ENCODE assay signal across 9 mouse cellular contexts in genomic region chr9:52098600-52098999, GRCm38 (mm10). TPM values are rescaled to one million over a fixed set of nuclear protein-coding genes. Genes with fewer than 3 reads are reported as not detected.
DNase-seq lines count a peak whose midpoint lies in the region; ATAC-seq and TF ChIP-seq lines count a peak whose summit lies in the region.
"Had no signal": no experiment of that assay in that cellular context is flagged by ENCODE, and none has a peak within 500 bp of the region (broad histone marks: within the 10 kb centered on the region; RNA-seq: fewer than 3 reads in every experiment).

No protein-coding gene starts in this region.

- H3K36me3 ChIP-seq in embryonic facial prominence, embryonic 14.5 days (ENCODE audit: control insufficient read depth, insufficient read depth, low read length) = no peaks in the 10 kb centered on the region
- no peaks in the 10 kb centered on the region for H3K36me3 ChIP-seq in heart, embryonic 10.5 days
- H3K36me3 ChIP-seq in kidney, postnatal 0 days (ENCODE audit: insufficient read depth, low read length) = no peaks in the 10 kb centered on the region
- no peaks in the 10 kb centered on the region for H3K36me3 ChIP-seq in liver, embryonic 12.5 days
- H3K36me3 ChIP-seq in neural tube, embryonic 11.5 days (ENCODE audit: control insufficient read depth, insufficient read depth, low read length) = no peaks in the 10 kb centered on the region
- no peaks in the 10 kb centered on the region for H3K36me3 ChIP-seq in stomach, embryonic 16.5 days (ENCODE audit: control insufficient read depth, insufficient read depth, low read length)
- H3K36me3 ChIP-seq: embryonic facial prominence, embryonic 12.5 days had no signal

- H3K4me3 ChIP-seq in embryonic facial prominence, embryonic 14.5 days (ENCODE audit: low read depth, low read length) = no peak overlapping the region
- no peak overlapping the region for H3K4me3 ChIP-seq in heart, embryonic 10.5 days
- no peak overlapping the region for H3K4me3 ChIP-seq in kidney, postnatal 0 days (replicated peaks; ENCODE audit: low read depth, low read length)
- H3K4me3 ChIP-seq in liver, embryonic 12.5 days = no peak overlapping the region
- no peak overlapping the region for H3K4me3 ChIP-seq in neural tube, embryonic 11.5 days (ENCODE audit: low read depth, low read length)
- H3K4me3 ChIP-seq in stomach, embryonic 16.5 days (replicated peaks; ENCODE audit: low read length) = no peak overlapping the region
- H3K4me3 ChIP-seq: embryonic facial prominence, embryonic 12.5 days had no signal

- TF ChIP-seq CTCF in kidney, postnatal 0 days (IDR thresholded peaks at IDR 0.05; ENCODE audit: low read depth) = peak; percentile 98

- H3K27me3 ChIP-seq in embryonic facial prominence, embryonic 14.5 days (replicated peaks; ENCODE audit: control insufficient read depth, insufficient read depth, low read length) = no peaks in the 10 kb centered on the region
- H3K27me3 ChIP-seq in heart, embryonic 10.5 days (ENCODE audit: insufficient read depth, poor library complexity, severe bottlenecking) = no peaks in the 10 kb centered on the region
- no peaks in the 10 kb centered on the region for H3K27me3 ChIP-seq in kidney, postnatal 0 days (ENCODE audit: insufficient read depth, low read length)
- H3K27me3 ChIP-seq in liver, embryonic 12.5 days (replicated peaks) = peaks cover 5% of the 10 kb centered on the region; the same call in 1 of the 2 replicates
- no peaks in the 10 kb centered on the region for H3K27me3 ChIP-seq in neural tube, embryonic 11.5 days (ENCODE audit: control insufficient read depth, insufficient read depth, low read length)
- no peaks in the 10 kb centered on the region for H3K27me3 ChIP-seq in stomach, embryonic 16.5 days (ENCODE audit: control insufficient read depth, insufficient read depth, low read length)
- H3K27me3 ChIP-seq: embryonic facial prominence, embryonic 12.5 days had no signal

- ATAC-seq in embryonic facial prominence, embryonic 14.5 days (ENCODE audit: low read depth) = peak; percentile 73
- ATAC-seq in kidney, postnatal 0 days (replicated peaks; ENCODE audit: low FRiP score, low read depth) = peak; percentile 67
- peak; percentile 40; the same call in 1 of the 2 replicates for ATAC-seq in liver, embryonic 12.5 days
- peak; percentile 72; the same call in 1 of the 2 replicates for ATAC-seq in neural tube, embryonic 11.5 days (ENCODE audit: insufficient read depth, low FRiP score, low TSS enrichment)
- ATAC-seq in stomach, embryonic 16.5 days (ENCODE audit: insufficient read depth, low FRiP score) = 0 out of 2 replicates have a peak, but pooled peaks have one; percentile 42

- peak; percentile 82 to 83 for DNase-seq in B cell, adult 2 months
- DNase-seq in adrenal gland, postnatal 36 days = peak; percentile 87 to 88
- DNase-seq in embryonic facial prominence, embryonic 14.5 days (ENCODE audit: low spot score) = peak; percentile 80
- DNase-seq in heart, embryonic 10.5 days (ENCODE audit: low spot score) = peak; percentile 89
- DNase-seq in kidney, postnatal 0 days (ENCODE audit: low spot score) = peak; percentile 94
- DNase-seq in neural tube, embryonic 11.5 days (ENCODE audit: low spot score) = peak; percentile 85

- H3K9ac ChIP-seq in embryonic facial prominence, embryonic 14.5 days (ENCODE audit: low read depth, low read length) = no peak overlapping the region
- no peak overlapping the region for H3K9ac ChIP-seq in kidney, postnatal 0 days (ENCODE audit: low read depth, low read length)
- no peak overlapping the region for H3K9ac ChIP-seq in liver, embryonic 12.5 days
- H3K9ac ChIP-seq in neural tube, embryonic 11.5 days (ENCODE audit: low read length) = no peak overlapping the region
- H3K9ac ChIP-seq in stomach, embryonic 16.5 days (ENCODE audit: low read length) = no peak overlapping the region
- H3K9ac ChIP-seq: embryonic facial prominence, embryonic 12.5 days had no signal

- H3K4me1 ChIP-seq in embryonic facial prominence, embryonic 14.5 days (ENCODE audit: control insufficient read depth, insufficient read depth, low read length) = no peaks in the 10 kb centered on the region
- peaks cover 30% of the 10 kb centered on the region for H3K4me1 ChIP-seq in heart, embryonic 10.5 days
- H3K4me1 ChIP-seq in kidney, postnatal 0 days (replicated peaks; ENCODE audit: insufficient read depth, low read length) = no peaks in the 10 kb centered on the region
- peaks cover 21% of the 10 kb centered on the region for H3K4me1 ChIP-seq in liver, embryonic 12.5 days
- no peaks in the 10 kb centered on the region for H3K4me1 ChIP-seq in neural tube, embryonic 11.5 days (ENCODE audit: control insufficient read depth, insufficient read depth, low read length)
- H3K4me1 ChIP-seq in stomach, embryonic 16.5 days (ENCODE audit: control insufficient read depth, insufficient read depth, low read length) = no peaks in the 10 kb centered on the region

- no peak overlapping the region for H3K27ac ChIP-seq in embryonic facial prominence, embryonic 14.5 days (replicated peaks; ENCODE audit: low read depth, low read length)
- H3K27ac ChIP-seq in heart, embryonic 10.5 days = no peak overlapping the region
- H3K27ac ChIP-seq in kidney, postnatal 0 days = no peak overlapping the region
- H3K27ac ChIP-seq in liver, embryonic 12.5 days = no peak overlapping the region
- no peak overlapping the region for H3K27ac ChIP-seq in neural tube, embryonic 11.5 days (ENCODE audit: low read depth, low read length)
- H3K27ac ChIP-seq in stomach, embryonic 16.5 days (ENCODE audit: low read length) = no peak overlapping the region
- H3K27ac ChIP-seq: embryonic facial prominence, embryonic 12.5 days had no signal

- H3K9me3 ChIP-seq in embryonic facial prominence, embryonic 14.5 days (ENCODE audit: control insufficient read depth, low read length) = no peaks in the 10 kb centered on the region
- H3K9me3 ChIP-seq in heart, embryonic 10.5 days = no peaks in the 10 kb centered on the region
- H3K9me3 ChIP-seq in kidney, postnatal 0 days (replicated peaks; ENCODE audit: low read length) = no peaks in the 10 kb centered on the region
- H3K9me3 ChIP-seq in liver, embryonic 12.5 days (replicated peaks) = no peaks in the 10 kb centered on the region
- H3K9me3 ChIP-seq in neural tube, embryonic 11.5 days (ENCODE audit: control insufficient read depth, low read length) = no peaks in the 10 kb centered on the region
- H3K9me3 ChIP-seq in stomach, embryonic 16.5 days (replicated peaks; ENCODE audit: control insufficient read depth, low read length) = no peaks in the 10 kb centered on the region
- H3K9me3 ChIP-seq: embryonic facial prominence, embryonic 12.5 days had no signal

- H3K4me2 ChIP-seq in embryonic facial prominence, embryonic 14.5 days (ENCODE audit: low read depth, low read length) = no peak overlapping the region
- H3K4me2 ChIP-seq in kidney, postnatal 0 days (ENCODE audit: low read length) = no peak overlapping the region
- no peak overlapping the region for H3K4me2 ChIP-seq in liver, embryonic 12.5 days
- H3K4me2 ChIP-seq in neural tube, embryonic 11.5 days (ENCODE audit: low read depth) = no peak overlapping the region
- no peak overlapping the region for H3K4me2 ChIP-seq in stomach, embryonic 16.5 days (ENCODE audit: low read depth, low read length)
- H3K4me2 ChIP-seq: embryonic facial prominence, embryonic 12.5 days had no signal

- WGBS in embryonic facial prominence, embryonic 14.5 days = 4% methylated on average over 7 of the region's 7 CpGs
- 2% methylated on average over 7 of the region's 7 CpGs for whole genome bisulfite sequencing in heart, embryonic 10.5 days
- WGBS in kidney, postnatal 0 days = under 1% methylated on average over 7 of the region's 7 CpGs
- whole genome bisulfite sequencing in liver, embryonic 12.5 days (ENCODE audit: insufficient replicate concordance) = 0% methylated on average over 7 of the region's 7 CpGs
- under 1% methylated on average over 7 of the region's 7 CpGs for WGBS in neural tube, embryonic 11.5 days
- under 1% methylated on average over 7 of the region's 7 CpGs for whole genome bisulfite sequencing in stomach, embryonic 16.5 days

RNA-seq across cellular contexts. Expression of gene Rdx, which starts 51.6 kb away (rescaled TPM):
- total RNA-seq in adrenal gland, postnatal 36 days (2021) = 100 to 1,000 TPM; 120 to 138 TPM
- polyA plus RNA-seq in embryonic facial prominence, embryonic 14.5 days (2014; fragmentation: Nextera tagmentation; extraction: Ambion mirVana) = 141 and 145 TPM in 2 replicates
- 172 and 176 TPM in 2 replicates for polyA plus RNA-seq in heart, embryonic 10.5 days (2016; fragmentation: Nextera tagmentation; extraction: Ambion mirVana)
- 137 and 143 TPM in 2 replicates for polyA plus RNA-seq in kidney, postnatal 0 days (2015; fragmentation: Nextera tagmentation; extraction: Ambion mirVana)
- 91.0 and 95.6 TPM in 2 replicates for polyA plus RNA-seq in liver, embryonic 12.5 days (2016; fragmentation: Nextera tagmentation; extraction: Ambion mirVana)
- 193 and 194 TPM in 2 replicates for polyA plus RNA-seq in neural tube, embryonic 11.5 days (2014; fragmentation: Nextera tagmentation; extraction: Ambion mirVana)
- 74.0 and 81.4 TPM in 2 replicates for polyA plus RNA-seq in stomach, embryonic 16.5 days (2015; fragmentation: Nextera tagmentation; extraction: Ambion mirVana)
